Mouse (Mus musculus) macrophage (primary cell): ENCODE measurements around the gene Usp36. TPM values are rescaled to one million over a fixed set of nuclear protein-coding genes. Genes with fewer than 3 reads are reported as not detected.

Source experiments
- H3K27ac ChIP-seq: fragments of 350-480 bp; formaldehyde crosslinking; 2 replicates; pipeline ENCODE4 v1.9.0; 2021
- H3K36me3 ChIP-seq: fragments of 350-480 bp; formaldehyde crosslinking; 2 replicates; pipeline ENCODE4 v1.9.0; 2021; ENCODE audit errors: inconsistent target
- H3K4me3 ChIP-seq: fragments of 350-480 bp; formaldehyde crosslinking; 2 replicates; pipeline ENCODE4 v1.9.0; 2021; ENCODE audit errors: inconsistent target
- H3K79me2 ChIP-seq: fragments of 350-480 bp; formaldehyde crosslinking; 2 replicates; pipeline ENCODE4 v1.9.0; 2021; ENCODE audit errors: inconsistent target
- WGBS: methylation state at CpG from one replicate; pipeline ENCODE4 v1.1.7; 2026; ENCODE audit warnings: inconsistent platforms; ENCODE audit not compliant: missing documents; 5-methylcytosine and 5-hydroxymethylcytosine counted together
- polyA plus RNA-seq: library from polyadenylated mRNA; stranded (reverse); fragments of 250-400 nt; gene quantifications from 3 replicates; pipeline ENCODE4 v1.2.4, GENCODE M21; 2018; ENCODE audit warnings: inconsistent platforms

Gene Usp36
- polyA plus RNA-seq, 1 experiment from 2014 or later, result 5.4 TPM

DNA sequence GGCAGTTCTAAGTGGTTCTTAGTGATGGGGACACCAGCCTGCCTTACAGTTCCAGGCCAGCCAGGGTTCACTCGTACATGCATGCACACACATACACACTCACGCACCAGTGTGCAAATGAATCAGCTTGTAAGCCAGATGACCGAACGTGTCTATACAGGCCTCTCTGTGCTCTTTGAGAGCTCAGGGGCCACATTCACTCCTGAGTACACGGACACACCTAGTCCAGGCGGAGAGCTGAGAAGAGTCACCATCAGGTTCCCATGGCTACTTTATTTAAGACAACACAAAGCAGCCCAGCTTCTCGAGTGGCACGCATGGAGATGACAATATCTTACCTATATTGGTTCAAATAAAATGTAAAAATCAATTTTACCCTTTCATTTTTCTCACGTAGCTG, 3.6 kb downstream of the Usp36 start:
- Histone ChIP-seq H3K27ac (no peak overlapping the region), H3K36me3 (peaks cover 51% of the 10 kb centered on the region), H3K79me2 (peaks cover 32% of the 10 kb centered on the region), H3K4me3 (no peak overlapping the region)
- WGBS, result 97% methylated on average over 9 of the region's 9 CpGs

DNA sequence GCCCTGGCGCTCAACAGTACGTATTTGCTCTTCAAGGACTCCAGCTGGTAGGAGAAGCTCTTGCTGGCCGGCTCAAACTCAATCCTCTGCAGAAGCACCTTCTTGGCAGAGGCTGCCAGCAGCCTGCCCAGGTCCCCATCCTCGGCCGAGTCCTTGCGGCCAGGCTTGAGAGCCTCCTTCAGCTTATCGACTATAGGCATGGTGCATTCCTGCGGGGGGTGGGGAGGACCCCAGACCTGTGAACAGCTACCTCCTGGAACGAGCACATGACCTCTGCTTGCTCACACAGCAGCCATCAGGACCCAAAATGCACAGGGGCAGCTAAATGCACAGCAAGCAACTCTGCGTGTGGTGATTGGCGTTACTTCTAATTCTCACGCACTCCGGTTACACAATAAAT, 4.3 kb downstream of the Usp36 start:
- Histone ChIP-seq H3K4me3 (no peak overlapping the region), H3K27ac (no peak overlapping the region), H3K36me3 (peaks cover 51% of the 10 kb centered on the region), H3K79me2 (peaks cover 32% of the 10 kb centered on the region)
- WGBS, result 96% methylated on average over 13 of the region's 13 CpGs

DNA sequence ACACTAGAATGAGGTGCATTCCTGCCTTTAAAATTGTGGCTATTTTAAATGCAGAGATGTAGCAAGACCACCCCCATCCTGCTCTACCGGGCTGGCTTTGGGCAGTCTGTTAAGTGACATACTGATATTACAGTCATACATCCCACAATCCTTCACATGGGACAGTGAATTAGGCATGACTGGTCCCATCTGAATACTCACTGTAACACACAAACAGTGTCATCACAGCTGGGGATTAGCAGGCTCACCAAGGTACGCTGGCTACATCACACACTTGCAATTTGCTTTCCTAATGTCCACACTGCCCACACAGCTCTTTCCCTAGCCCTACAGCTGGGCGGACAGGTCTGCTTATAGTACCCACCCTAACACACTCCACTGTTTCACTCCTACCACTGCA, 9.8 kb downstream of the Usp36 start:
- H3K79me2 ChIP-seq, result no peaks in the 10 kb centered on the region
- H3K27ac ChIP-seq, result no peak overlapping the region
- H3K36me3 ChIP-seq, result peaks cover 58% of the 10 kb centered on the region
- WGBS, result 83% methylated on average over 3 of the region's 3 CpGs
- H3K4me3 ChIP-seq, result no peak overlapping the region

DNA sequence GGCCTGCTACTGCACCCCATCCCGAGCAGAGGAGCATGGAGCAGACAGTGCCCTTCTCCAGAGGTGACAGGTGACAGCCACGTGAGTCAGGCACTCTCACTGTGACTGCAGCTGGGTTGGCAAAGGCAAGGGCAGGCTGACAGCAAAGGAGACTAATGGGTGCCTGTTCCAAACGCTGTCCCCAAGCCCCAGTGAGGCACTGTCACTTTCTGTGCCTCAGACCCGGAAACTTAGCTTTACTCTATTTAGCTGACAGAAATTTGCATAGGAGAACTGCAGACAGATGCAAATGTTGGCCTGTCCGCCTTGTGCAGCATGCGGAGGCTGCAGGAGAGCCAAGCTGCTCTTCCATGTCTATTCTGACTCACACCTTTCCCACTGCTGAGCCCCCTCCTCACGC, 13.7 kb downstream of the Usp36 start:
- no peaks in the 10 kb centered on the region for H3K79me2 ChIP-seq
- no peak overlapping the region for H3K27ac ChIP-seq
- WGBS, result 89% methylated on average over 7 of the region's 7 CpGs
- peaks cover 43% of the 10 kb centered on the region; the same call in 1 of the 2 replicates for H3K36me3 ChIP-seq
- no peak overlapping the region for H3K4me3 ChIP-seq

DNA sequence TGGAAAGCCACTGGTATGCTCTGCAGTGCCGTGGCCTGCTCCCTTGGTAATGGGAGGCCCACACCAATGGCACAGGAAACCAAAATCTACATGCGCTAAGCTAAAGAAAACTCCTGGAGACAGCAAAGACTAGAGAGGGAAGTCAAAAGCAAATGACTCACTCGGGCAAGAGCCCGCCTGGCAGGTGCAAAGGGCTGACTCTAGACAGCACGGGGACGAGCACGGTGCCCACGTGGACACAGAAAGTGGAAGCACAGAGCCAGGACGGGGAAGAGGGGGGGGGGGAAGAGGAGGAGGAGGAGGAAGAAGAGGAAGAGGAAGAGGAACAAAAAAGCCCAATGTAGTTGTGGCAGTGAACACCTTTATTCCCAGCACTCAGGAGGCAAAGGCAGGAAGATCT, 15.0 kb downstream of the Usp36 start:
- Histone ChIP-seq H3K27ac (peak overlapping the region; percentile 28), H3K79me2 (no peaks in the 10 kb centered on the region), H3K36me3 (peaks cover 44% of the 10 kb centered on the region; the same call in 1 of the 2 replicates), H3K4me3 (no peak overlapping the region)
- 27% methylated on average over 9 of the region's 9 CpGs for WGBS

DNA sequence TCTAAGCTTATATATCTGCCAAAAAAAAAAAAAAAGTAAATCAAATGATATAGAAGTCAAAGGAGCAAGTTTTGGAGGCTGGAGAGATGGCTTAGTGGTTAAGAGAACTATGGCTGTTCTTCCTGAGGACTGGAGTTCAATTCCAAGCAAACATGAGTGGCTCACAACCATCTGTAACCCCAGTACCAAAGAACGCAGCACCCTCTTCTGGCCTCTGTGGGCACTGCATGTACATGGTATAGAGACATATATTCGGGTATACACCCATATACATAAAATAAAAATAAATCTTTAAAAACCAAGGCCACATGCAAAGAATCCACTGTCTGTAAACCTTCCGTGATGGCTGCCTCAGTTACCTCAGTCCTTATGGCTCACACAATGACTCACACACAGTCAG, 20.2 kb downstream of the Usp36 start:
- Histone ChIP-seq H3K27ac (no peak overlapping the region), H3K79me2 (no peaks in the 10 kb centered on the region), H3K36me3 (peaks cover 66% of the 10 kb centered on the region), H3K4me3 (no peak overlapping the region)
- 98% methylated on average over 3 of the region's 3 CpGs for WGBS

DNA sequence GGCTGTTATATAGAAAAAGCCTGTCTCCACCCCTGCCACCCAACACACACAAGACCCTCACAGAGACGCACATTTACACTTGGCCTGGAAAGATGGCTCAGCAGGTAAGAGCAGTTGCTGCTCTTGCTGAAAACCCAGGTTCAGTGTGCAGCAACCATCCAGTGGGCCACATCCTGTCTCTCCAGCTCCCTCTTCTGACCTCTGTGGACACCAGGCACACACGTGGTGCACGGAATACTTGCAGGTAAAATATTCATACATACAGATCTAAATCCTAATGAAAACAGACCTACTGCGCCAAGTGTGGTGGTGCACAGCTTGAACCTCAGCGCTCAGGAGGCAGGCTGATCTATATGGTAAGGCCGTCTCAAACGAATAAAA, 23.4 kb downstream of the Usp36 start:
- Histone ChIP-seq H3K36me3 (peaks cover 78% of the 10 kb centered on the region), H3K27ac (no peak overlapping the region), H3K4me3 (no peak overlapping the region)

DNA sequence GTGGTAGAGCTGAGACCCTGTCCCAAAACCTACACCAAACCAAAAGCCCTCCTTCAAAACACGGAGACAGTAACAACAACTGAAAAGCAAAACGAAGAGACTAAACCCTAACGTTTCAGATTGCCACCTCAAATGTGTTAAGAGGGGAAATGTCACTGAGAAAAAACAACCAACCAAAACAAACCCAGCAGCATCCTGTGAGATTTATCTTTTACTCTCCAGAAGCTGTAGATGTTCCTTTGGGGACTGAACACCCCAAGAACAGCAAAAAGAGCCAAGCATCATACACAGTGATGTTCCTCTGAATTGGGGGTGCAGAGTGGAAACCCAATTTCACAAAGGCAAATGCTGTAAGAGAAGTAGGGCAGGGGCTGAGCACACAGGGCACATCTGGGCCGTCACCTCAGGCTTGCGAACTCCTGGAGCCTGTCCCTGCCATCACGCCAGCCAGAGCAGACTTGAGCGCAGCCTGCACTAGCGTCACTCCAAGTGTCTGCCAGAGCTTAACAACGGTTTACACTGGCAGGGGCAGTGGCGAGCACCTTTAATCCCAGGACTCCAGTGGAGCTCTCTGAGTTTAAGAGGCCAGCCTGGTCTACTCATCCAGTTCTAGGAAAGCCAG, 23.9 kb downstream of the Usp36 start:
- 94% methylated on average over 10 of the region's 10 CpGs for WGBS
- Histone ChIP-seq H3K27ac (no peak overlapping the region), H3K79me2 (no peaks in the 10 kb centered on the region), H3K36me3 (peaks cover 79% of the 10 kb centered on the region), H3K4me3 (no peak overlapping the region)

More for the DNA sequence above, 23.4 kb downstream of the Usp36 start:
- no peaks in the 10 kb centered on the region for H3K79me2 ChIP-seq
- 87% methylated on average over 7 of the region's 7 CpGs for WGBS

DNA sequence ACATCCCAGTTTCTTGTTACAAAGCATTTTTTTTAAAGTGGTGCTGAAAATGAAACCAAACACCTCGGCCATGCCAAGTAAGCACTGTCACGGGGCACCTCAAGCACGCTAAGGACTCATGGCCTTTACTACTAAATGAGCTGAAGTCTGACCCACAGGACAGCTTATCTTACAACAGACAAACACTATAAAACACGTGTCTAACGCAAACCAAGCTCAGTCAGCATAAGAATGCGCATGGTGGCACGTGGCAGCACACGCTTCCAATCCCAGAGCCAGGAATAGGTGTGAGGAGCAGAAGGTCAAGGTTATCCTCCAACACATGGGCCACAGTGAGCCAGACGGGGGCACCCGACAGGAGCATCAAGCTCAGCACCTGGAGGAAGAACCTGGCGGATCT, 24.4 kb downstream of the Usp36 start:
- Histone ChIP-seq H3K79me2 (no peaks in the 10 kb centered on the region), H3K36me3 (peaks cover 85% of the 10 kb centered on the region), H3K4me3 (no peak overlapping the region), H3K27ac (no peak overlapping the region)
- 94% methylated on average over 11 of the region's 11 CpGs for whole genome bisulfite sequencing

DNA sequence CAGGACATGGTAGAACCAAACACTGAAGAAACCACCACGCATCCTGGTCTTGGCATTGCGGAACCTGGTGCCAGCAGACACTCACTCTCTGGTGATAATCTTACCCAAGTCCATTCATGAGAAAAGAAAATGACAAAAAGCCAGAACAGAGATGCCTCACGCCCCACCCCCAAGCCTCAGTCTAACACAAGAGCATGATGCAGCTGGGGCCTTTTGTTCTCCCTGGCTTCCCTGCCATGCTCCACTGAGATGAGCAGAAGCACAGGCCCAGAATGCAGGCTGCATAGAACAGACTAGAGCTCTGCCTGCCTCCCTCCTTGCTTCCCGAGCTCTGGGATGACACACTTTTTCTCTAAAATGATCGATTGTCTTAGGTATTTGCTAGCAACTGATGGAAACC, 26.9 kb downstream of the Usp36 start:
- no peaks in the 10 kb centered on the region for H3K79me2 ChIP-seq
- H3K4me3 ChIP-seq, result no peak overlapping the region
- H3K27ac ChIP-seq, result no peak overlapping the region
- 93% methylated on average over 5 of the region's 5 CpGs for WGBS
- peaks cover 79% of the 10 kb centered on the region for H3K36me3 ChIP-seq

DNA sequence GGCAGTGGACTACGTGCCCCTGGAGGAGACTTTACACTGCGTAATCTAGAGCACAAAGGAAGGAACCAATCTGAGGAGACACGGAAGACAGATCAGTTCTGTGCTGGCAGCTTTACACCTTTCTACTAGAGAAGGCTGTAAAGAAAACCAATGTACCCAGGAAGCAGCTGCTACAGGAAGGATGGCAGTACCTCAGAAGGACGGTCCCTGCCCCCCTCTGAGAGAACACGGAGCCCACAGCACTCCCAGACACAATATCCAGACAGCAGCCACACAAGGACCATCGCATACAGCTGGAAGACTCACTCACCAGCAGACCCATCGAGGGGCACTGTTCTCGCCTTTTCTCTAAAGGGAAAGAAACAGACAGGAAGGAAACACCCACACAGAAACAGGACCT, 30.0 kb downstream of the Usp36 start:
- Histone ChIP-seq H3K4me3 (no peak overlapping the region), H3K36me3 (peaks cover 52% of the 10 kb centered on the region), H3K79me2 (no peaks in the 10 kb centered on the region), H3K27ac (no peak overlapping the region)
- 71% methylated on average over 8 of the region's 8 CpGs for WGBS

DNA sequence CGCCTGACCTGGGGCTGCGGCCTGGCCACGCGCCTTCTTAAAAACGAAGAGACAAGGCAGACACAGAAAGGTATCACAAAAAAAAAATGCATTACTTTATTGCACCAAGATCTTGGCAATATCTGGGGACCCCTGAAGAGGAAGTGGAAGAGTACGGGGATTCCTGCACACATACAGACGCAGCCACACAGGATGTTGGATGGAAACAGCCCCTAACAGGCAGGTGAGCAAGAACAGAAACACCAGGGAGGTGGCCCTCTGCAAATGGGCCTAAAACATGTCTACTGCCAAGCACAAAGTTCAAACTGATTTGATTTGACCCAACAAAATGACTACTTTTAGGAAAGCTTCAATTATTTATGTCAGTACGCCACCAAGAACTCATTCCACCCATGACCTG, 30.5 kb downstream of the Usp36 start:
- no peaks in the 10 kb centered on the region for H3K79me2 ChIP-seq
- 80% methylated on average over 8 of the region's 8 CpGs for WGBS
- no peak overlapping the region for H3K4me3 ChIP-seq
- peaks cover 47% of the 10 kb centered on the region for H3K36me3 ChIP-seq
- H3K27ac ChIP-seq, result no peak overlapping the region

DNA sequence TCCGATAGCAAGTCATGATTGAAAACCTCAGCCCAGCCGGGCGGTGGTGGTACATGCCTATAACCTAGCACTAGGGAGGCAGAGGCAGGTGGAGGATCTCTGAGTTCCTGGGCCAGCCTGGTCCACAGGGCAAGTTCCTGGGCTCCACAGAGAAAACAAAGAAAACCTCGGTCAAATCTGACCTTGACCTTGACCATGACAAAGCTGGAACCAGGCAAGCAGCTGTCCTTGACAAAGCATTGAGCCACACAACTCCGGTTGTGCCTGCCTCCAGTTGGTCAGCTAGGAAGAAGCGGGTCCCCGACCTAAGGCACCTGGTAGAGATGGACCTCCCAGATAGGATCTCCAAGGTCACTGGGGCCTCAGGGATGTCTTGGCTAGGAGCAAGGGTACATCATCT, 33.7 kb downstream of the Usp36 start:
- Histone ChIP-seq H3K79me2 (no peaks in the 10 kb centered on the region), H3K36me3 (peaks cover 19% of the 10 kb centered on the region; the same call in 1 of the 2 replicates), H3K27ac (no peak overlapping the region), H3K4me3 (no peak overlapping the region)
- 95% methylated on average over 7 of the region's 7 CpGs for WGBS

DNA sequence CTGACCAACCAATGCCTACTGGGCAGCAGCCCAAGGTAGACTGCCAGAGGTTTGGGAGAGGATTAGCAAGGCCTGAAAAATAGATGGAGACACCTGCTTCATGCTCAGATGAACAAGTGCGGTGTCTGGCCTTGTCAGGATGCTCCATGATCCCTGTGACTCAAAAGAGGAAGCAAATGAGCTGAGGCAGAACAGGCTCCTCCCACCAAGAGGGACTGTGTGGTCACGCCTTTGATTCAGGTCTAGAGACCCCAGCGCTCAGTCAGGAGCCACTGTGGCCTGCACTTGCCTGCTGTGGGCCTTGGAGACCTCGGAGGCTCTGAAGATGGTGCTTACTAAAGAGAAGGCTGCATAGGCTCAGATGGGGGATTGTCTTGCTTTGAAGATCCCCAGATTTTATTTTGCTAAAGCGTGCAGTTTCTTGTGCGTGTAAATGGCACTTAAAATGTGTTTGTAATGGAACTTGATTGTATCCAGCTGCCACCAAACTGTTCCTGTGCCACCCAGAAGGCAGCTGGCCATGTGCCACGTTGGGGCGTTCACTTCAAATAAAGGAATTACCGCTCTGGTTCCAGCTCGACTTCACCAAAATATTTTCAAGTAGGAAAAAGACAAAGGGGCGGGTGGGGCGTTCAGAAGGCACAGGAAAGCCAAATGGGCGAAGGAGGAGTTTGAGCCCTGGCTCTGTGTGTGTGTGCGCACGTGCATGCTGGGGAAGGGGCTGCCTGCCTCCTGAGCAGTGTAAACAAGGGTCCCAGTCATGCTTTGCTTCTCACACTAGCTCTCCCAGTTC, 35.7 kb downstream of the Usp36 start:
- Histone ChIP-seq H3K4me3 (no peak overlapping the region), H3K79me2 (no peaks in the 10 kb centered on the region), H3K36me3 (peaks cover 6% of the 10 kb centered on the region; the same call in 1 of the 2 replicates), H3K27ac (no peak overlapping the region)
- 37% methylated on average over 15 of the region's 15 CpGs for WGBS

DNA sequence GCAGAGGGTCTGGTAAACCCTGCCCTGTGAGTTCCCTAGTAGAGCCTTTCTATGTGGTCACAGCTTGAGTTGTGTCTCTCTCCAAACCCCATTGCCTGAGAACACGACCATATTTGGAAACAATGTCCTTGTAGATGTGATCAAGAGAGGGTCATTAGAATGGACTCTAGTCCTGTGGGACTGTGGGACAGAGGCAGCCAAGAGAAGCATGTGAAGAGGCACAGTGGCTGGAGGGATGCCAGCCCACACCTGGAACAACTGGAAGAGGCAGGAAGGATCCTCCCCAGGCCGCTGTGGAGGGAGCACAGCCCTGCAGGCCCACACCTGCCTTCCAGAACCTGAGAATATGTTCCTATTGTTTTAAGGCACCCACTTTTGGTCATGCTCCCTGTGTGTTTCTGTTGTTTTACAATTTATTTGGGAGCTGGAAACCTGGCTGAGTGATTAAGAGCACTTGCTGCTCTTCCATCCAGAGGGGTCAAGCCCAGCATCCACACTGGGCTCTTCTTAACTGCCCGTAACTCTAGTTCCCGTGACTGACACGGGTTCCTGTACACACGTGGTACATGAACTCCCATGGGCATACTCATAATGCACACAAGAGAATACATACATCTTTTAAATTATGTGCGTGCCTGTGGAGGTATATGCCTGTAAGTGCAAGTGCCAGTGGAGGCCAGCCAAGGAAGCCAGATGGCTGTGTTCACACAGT, 36.4 kb downstream of the Usp36 start:
- Histone ChIP-seq H3K79me2 (no peaks in the 10 kb centered on the region), H3K36me3 (peaks cover under 1% of the 10 kb centered on the region; the same call in 1 of the 2 replicates), H3K27ac (no peak overlapping the region), H3K4me3 (no peak overlapping the region)
- WGBS, result 93% methylated on average over 7 of the region's 7 CpGs
